Mouse (Mus musculus): ENCODE measurements around the gene Lcn6. TPM values are rescaled to one million over a fixed set of nuclear protein-coding genes. Genes with fewer than 3 reads are reported as not detected.

Gene Lcn6
- total RNA-seq (2014; fragmentation: Nextera tagmentation) (not detected in 2 replicates), total RNA-seq (2017) (not detected in 2 replicates), polyA plus RNA-seq (2012) (not detected in 2 replicates)

DNA sequence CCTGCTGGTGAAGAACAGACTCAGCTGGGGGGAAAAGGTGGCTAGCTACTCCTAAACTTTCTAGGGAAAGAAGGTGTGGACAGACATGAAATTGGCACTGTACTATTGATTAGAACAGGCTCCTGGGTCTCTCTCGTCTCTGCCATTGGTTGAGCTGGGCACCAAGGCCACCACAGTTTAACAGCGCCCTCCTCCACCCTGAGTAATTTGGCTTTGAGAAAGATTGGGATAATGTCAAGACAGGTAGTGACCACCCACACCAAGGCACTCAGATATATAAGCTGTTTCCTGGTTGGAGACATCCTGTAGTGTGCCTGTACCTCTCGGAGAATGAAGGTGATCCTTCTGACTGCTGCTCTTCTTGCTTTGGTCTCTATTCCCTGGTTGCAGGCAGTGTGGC lies at the start of gene Lcn6:
Lcn6 (plus strand) TSS at position 301 of the 400 bp plus-strand sequence.
- Histone ChIP-seq H3K27me3 (ENCODE audit: insufficient read depth, low read length) (peaks cover 2% of the 10 kb centered on the region; the same call in 1 of the 2 replicates), H3K4me3 (ENCODE audit: low read depth, low read length) (no peak within 1 kb of the TSS), H3K36me3 (replicated peaks) (no peaks in the 10 kb centered on the region), H3K9me3 (replicated peaks) (no peaks in the 10 kb centered on the region), H3K4me1 (ENCODE audit: insufficient read depth, low read depth, low read length) (no peaks in the 10 kb centered on the region)
- no peak for DNase-seq (ENCODE audit: low spot score)
- TF ChIP-seq TAL1 (conservative IDR thresholded peaks at IDR 0.05; ENCODE audit: low read depth, low read length) (no peak), CTCF (IDR thresholded peaks at IDR 0.05; ENCODE audit: low read depth, low read length) (no peak), POLR2AphosphoS5 (IDR thresholded peaks at IDR 0.05; ENCODE audit: insufficient replicate concordance, low read depth, low read length) (no peak), GATA2 (IDR thresholded peaks at IDR 0.05; ENCODE audit: borderline replicate concordance, low read depth, low read length) (no peak), GATA1 (IDR thresholded peaks at IDR 0.05; ENCODE audit: borderline replicate concordance, low read length) (no peak)
- ATAC-seq (ENCODE audit: extremely low read depth, insufficient number of reproducible peaks, low FRiP score, poor library complexity, severe bottlenecking): no peak

DNA sequence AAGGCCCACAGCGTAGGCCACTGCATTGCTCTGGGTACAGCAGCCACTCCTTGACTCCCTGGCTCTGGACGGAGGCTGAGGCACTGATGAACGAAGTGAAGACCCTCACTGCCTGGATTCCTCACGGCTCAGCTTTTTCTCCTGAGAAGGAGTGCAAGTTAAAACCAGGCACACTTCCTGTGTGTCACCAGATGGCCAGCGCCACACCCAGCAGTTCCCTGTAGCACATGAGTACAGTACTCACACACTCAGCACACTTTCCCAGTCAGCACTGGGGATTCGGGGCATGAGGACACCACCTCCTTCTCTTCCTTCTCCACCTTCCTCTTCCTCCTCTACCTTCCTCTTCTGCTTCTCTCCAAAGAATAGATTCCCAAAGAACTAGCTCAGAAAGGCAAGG lies 48.8 kb upstream of the Lcn6 start, which contains the start of gene Fcna:
Fcna (minus strand) TSS at position 220 of the 400 bp plus-strand sequence.
- no peaks in the 10 kb centered on the region for H3K9me3 ChIP-seq (replicated peaks)
- ATAC-seq (ENCODE audit: extremely low read depth, insufficient number of reproducible peaks, low FRiP score, poor library complexity, severe bottlenecking) (no peak), DNase-seq (ENCODE audit: low spot score) (no peak)
- H3K36me3 ChIP-seq (replicated peaks): no peaks in the 10 kb centered on the region
- H3K4me3 ChIP-seq (ENCODE audit: low read depth, low read length): no peak within 1 kb of the TSS
- H3K27me3 ChIP-seq (ENCODE audit: insufficient read depth, low read length): peaks cover 44% of the 10 kb centered on the region
- TF ChIP-seq CTCF (IDR thresholded peaks at IDR 0.05; ENCODE audit: low read depth, low read length) (no peak), POLR2AphosphoS5 (IDR thresholded peaks at IDR 0.05; ENCODE audit: insufficient replicate concordance, low read depth, low read length) (no peak)
- no peaks in the 10 kb centered on the region for H3K4me1 ChIP-seq (ENCODE audit: insufficient read depth, low read depth, low read length)

DNA sequence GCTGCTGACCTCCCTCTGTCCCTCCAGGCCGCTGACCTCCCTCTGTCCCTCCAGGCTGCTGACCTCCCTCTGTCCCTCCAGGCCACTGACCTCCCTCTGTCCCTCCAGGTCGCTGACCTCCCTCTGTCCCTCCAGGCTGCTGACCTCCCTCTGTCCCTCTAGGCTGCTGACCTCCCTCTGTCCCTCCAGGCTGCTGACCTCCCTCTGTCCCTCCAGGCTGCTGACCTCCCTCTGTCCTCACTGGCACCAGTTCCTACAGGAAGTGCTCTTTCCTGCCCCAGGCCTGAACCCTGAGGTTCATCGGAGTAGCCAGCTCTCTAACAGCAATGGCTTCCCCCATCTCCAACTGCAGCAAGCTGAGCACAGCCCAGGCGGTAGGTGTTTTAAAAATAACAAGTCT lies 47.8 kb upstream of the Lcn6 start:
- DNase-seq (ENCODE audit: low spot score) (no peak), ATAC-seq (ENCODE audit: extremely low read depth, insufficient number of reproducible peaks, low FRiP score, poor library complexity, severe bottlenecking) (no peak)
- Histone ChIP-seq H3K9me3 (replicated peaks) (no peaks in the 10 kb centered on the region), H3K4me1 (ENCODE audit: insufficient read depth, low read depth, low read length) (no peaks in the 10 kb centered on the region), H3K27me3 (ENCODE audit: insufficient read depth, low read length) (peaks cover 44% of the 10 kb centered on the region), H3K36me3 (replicated peaks) (no peaks in the 10 kb centered on the region), H3K4me3 (ENCODE audit: low read depth, low read length) (no peak overlapping the region)
- no peak for TF ChIP-seq GATA1 (IDR thresholded peaks at IDR 0.05; ENCODE audit: borderline replicate concordance, low read length)
- TF ChIP-seq POLR2AphosphoS5 (IDR thresholded peaks at IDR 0.05; ENCODE audit: insufficient replicate concordance, low read depth, low read length): no peak
- TF ChIP-seq TAL1 (conservative IDR thresholded peaks at IDR 0.05; ENCODE audit: low read depth, low read length): no peak
- TF ChIP-seq GATA2 (IDR thresholded peaks at IDR 0.05; ENCODE audit: borderline replicate concordance, low read depth, low read length): no peak
- TF ChIP-seq CTCF (IDR thresholded peaks at IDR 0.05; ENCODE audit: low read depth, low read length): no peak

DNA sequence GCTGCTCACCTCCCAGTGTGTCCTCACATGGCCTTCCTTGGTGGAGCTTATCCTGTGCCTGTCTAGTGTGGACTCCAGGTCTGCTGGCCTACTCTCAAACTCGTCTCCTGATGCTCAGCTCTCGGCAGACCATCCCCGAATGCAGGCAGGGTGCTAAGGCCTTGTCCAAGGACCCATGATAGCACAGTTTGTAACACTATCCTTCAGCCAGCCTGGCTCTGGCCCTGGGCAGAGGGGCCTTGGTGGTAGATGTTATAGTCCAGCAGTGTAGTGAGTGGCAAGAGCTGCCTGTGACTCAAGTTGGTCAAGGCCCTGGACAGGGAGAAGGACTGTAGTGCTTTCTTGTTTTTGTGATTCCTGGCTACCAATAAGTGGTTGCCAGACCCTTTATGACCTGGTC lies 43.0 kb upstream of the Lcn6 start:
- no peaks in the 10 kb centered on the region for H3K9me3 ChIP-seq (replicated peaks)
- DNase-seq (ENCODE audit: low spot score) (no peak), ATAC-seq (ENCODE audit: extremely low read depth, insufficient number of reproducible peaks, low FRiP score, poor library complexity, severe bottlenecking) (no peak)
- H3K4me3 ChIP-seq (ENCODE audit: low read depth, low read length): no peak overlapping the region
- TF ChIP-seq POLR2AphosphoS5 (IDR thresholded peaks at IDR 0.05; ENCODE audit: insufficient replicate concordance, low read depth, low read length) (no peak), TAL1 (conservative IDR thresholded peaks at IDR 0.05; ENCODE audit: low read depth, low read length) (no peak), CTCF (IDR thresholded peaks at IDR 0.05; ENCODE audit: low read depth, low read length) (no peak), GATA2 (IDR thresholded peaks at IDR 0.05; ENCODE audit: borderline replicate concordance, low read depth, low read length) (no peak), GATA1 (IDR thresholded peaks at IDR 0.05; ENCODE audit: borderline replicate concordance, low read length) (no peak)
- no peaks in the 10 kb centered on the region for H3K4me1 ChIP-seq (ENCODE audit: insufficient read depth, low read depth, low read length)
- no peaks in the 10 kb centered on the region for H3K36me3 ChIP-seq (replicated peaks)
- peaks cover 11% of the 10 kb centered on the region; the same call in 1 of the 2 replicates for H3K27me3 ChIP-seq (ENCODE audit: insufficient read depth, low read length)

DNA sequence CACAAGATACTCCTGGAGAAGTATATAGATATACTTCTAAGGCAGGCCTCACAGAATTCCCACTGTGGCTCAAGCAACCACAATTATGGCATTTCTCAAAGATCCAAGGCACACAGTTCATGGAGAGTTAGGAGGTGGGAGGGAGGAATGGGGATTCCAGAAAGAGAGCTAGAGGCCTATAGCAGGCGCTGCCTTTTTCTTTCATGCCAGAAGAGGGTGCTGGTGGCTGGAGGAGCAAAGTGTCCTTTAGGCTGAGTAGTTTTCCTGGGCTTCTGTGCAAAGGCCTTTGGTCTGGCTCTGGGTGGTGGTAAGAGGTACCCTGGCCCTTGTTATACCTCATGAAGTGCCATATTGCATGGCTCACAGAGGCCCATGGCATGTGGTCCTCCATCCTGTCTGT lies 42.5 kb upstream of the Lcn6 start:
- ATAC-seq (ENCODE audit: extremely low read depth, insufficient number of reproducible peaks, low FRiP score, poor library complexity, severe bottlenecking) (no peak), DNase-seq (ENCODE audit: low spot score) (no peak)
- H3K4me1 ChIP-seq (ENCODE audit: insufficient read depth, low read depth, low read length): no peaks in the 10 kb centered on the region
- no peaks in the 10 kb centered on the region for H3K9me3 ChIP-seq (replicated peaks)
- peaks cover 8% of the 10 kb centered on the region; the same call in 1 of the 2 replicates for H3K27me3 ChIP-seq (ENCODE audit: insufficient read depth, low read length)
- no peaks in the 10 kb centered on the region for H3K36me3 ChIP-seq (replicated peaks)
- H3K4me3 ChIP-seq (ENCODE audit: low read depth, low read length): no peak overlapping the region
- TF ChIP-seq TAL1 (conservative IDR thresholded peaks at IDR 0.05; ENCODE audit: low read depth, low read length) (no peak), GATA1 (IDR thresholded peaks at IDR 0.05; ENCODE audit: borderline replicate concordance, low read length) (no peak), POLR2AphosphoS5 (IDR thresholded peaks at IDR 0.05; ENCODE audit: insufficient replicate concordance, low read depth, low read length) (no peak), GATA2 (IDR thresholded peaks at IDR 0.05; ENCODE audit: borderline replicate concordance, low read depth, low read length) (no peak), CTCF (IDR thresholded peaks at IDR 0.05; ENCODE audit: low read depth, low read length) (no peak)

DNA sequence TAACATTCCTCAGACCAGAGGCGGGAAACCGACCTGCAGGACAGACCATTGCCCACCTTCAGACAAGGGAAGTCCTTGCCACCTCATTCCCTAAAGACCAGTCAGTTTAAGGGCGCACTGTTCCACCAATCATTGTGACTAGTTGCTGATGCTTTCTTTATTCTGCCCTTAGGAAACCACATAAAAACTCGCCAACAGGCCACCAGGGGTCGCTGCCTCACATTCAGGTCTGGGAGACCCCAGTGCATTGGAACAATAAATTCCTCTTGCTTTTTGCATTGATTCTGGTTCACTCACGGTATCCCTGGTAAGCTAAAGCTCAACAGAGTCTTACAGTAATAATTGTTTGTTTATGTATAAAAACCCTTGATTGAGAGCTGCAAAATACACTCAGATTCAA lies 36.7 kb upstream of the Lcn6 start:
- Histone ChIP-seq H3K27me3 (ENCODE audit: insufficient read depth, low read length) (peaks cover 7% of the 10 kb centered on the region), H3K36me3 (replicated peaks) (no peaks in the 10 kb centered on the region), H3K4me3 (ENCODE audit: low read depth, low read length) (no peak overlapping the region), H3K4me1 (ENCODE audit: insufficient read depth, low read depth, low read length) (no peaks in the 10 kb centered on the region), H3K9me3 (replicated peaks) (no peaks in the 10 kb centered on the region)
- no peak for ATAC-seq (ENCODE audit: extremely low read depth, insufficient number of reproducible peaks, low FRiP score, poor library complexity, severe bottlenecking)
- no peak for DNase-seq (ENCODE audit: low spot score)
- no peak for TF ChIP-seq TAL1 (conservative IDR thresholded peaks at IDR 0.05; ENCODE audit: low read depth, low read length)
- no peak for TF ChIP-seq GATA1 (IDR thresholded peaks at IDR 0.05; ENCODE audit: borderline replicate concordance, low read length)
- no peak for TF ChIP-seq CTCF (IDR thresholded peaks at IDR 0.05; ENCODE audit: low read depth, low read length)
- no peak for TF ChIP-seq GATA2 (IDR thresholded peaks at IDR 0.05; ENCODE audit: borderline replicate concordance, low read depth, low read length)
- no peak for TF ChIP-seq POLR2AphosphoS5 (IDR thresholded peaks at IDR 0.05; ENCODE audit: insufficient replicate concordance, low read depth, low read length)

Measured in G1E (cell line).